Mouse (Mus musculus): ENCODE data around the gene 4930507D05Rik. TPM values are rescaled to one million over a fixed set of nuclear protein-coding genes. Genes with fewer than 3 reads are reported as not detected.
"Not testable (repeated sequence)": the region's sequence is repeated elsewhere in the genome, so short reads cannot be mapped to it uniquely, and the experiment has no call there.

Gene 4930507D05Rik
- polyA plus RNA-seq, 1 experiment = not detected

DNA sequence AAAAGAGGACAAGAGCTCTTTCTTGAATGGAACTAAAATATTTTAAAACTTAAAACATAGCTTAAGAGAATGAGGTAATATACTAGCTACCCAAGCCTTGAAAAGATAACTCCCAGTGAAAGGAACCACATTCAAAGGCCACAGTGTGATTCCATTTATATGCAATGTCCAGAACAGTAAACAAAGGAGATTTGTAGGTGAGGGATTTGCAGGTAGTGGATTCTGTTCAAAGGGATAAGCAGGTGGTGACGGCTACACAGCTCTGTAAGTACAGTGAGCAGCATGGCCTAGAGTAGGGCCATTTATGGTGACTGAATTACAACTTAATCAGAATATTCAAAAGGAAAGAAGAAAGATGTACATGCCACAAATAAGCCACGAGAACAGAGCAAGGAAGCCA is 27.7 kb downstream of the 4930507D05Rik start:
- WGBS = 71% methylated on average over 2 of the region's 2 CpGs
- Histone ChIP-seq H3K4me1 (ENCODE audit: control insufficient read depth, insufficient read depth, insufficient read length) (no peaks in the 10 kb centered on the region), H3K27me3 (ENCODE audit: control insufficient read depth, insufficient read depth, low read length) (no peaks in the 10 kb centered on the region), H3K36me3 (ENCODE audit: control insufficient read depth, insufficient read depth, low read length) (peaks cover 10% of the 10 kb centered on the region), H3K27ac (ENCODE audit: insufficient read depth, low read length) (no peak overlapping the region), H3K4me3 (ENCODE audit: extremely low read depth, insufficient read depth, insufficient read length) (no peak overlapping the region)
- DNase-seq (ENCODE audit: low read depth in 1 of 2, low spot score in 2 of 2) = no peak
- no peak for TF ChIP-seq CTCF (IDR thresholded peaks at IDR 0.05; ENCODE audit: extremely low read depth, insufficient read depth, insufficient read length, insufficient replicate concordance)
- no peak for TF ChIP-seq POLR2A (IDR thresholded peaks at IDR 0.05; ENCODE audit: low read depth, low read length)

DNA sequence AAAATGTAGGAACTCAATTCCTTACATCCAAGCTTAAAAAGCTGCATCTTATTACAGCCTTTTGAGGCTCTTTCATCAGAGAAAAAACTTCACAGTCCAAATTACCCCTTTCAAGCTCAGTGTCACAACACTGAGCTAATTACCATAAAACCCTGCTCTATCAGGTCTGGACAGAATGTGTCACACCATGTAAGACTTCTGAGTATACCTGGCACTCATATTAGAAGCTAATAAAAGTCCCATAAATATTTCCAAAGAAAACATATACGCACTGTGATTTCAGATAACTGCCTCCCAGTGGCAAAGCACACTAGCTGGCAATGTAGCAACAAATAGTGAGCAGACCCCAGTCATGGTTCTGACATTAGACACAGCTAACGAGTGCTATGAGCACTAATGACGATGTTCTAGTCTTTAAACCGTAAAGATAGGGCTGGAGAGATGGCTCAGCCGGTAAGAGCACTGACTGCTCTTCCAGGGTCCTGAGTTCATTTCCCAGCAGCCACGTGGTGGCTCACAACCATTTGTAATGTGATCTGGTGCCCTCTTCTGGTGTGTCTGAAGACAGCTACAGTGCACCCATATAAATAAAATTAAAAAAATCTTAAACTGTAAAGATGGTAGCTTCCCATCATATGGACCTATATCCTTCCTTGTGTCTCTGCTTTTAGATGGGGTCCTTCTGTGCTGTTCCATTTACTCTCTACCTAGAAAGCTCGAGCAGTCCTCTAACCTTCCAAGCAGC is 32.0 kb downstream of the 4930507D05Rik start:
- Histone ChIP-seq H3K27me3 (ENCODE audit: control insufficient read depth, insufficient read depth, low read length) (no peaks in the 10 kb centered on the region), H3K36me3 (ENCODE audit: control insufficient read depth, insufficient read depth, low read length) (peaks cover 6% of the 10 kb centered on the region), H3K4me3 (ENCODE audit: extremely low read depth, insufficient read depth, insufficient read length) (no peak overlapping the region), H3K27ac (ENCODE audit: insufficient read depth, low read length) (no peak overlapping the region), H3K4me1 (ENCODE audit: control insufficient read depth, insufficient read depth, insufficient read length) (no peaks in the 10 kb centered on the region)
- TF ChIP-seq POLR2A (IDR thresholded peaks at IDR 0.05; ENCODE audit: low read depth, low read length) = no peak
- no peak for TF ChIP-seq CTCF (IDR thresholded peaks at IDR 0.05; ENCODE audit: extremely low read depth, insufficient read depth, insufficient read length, insufficient replicate concordance)
- no peak for DNase-seq (ENCODE audit: low read depth in 1 of 2, low spot score in 2 of 2)
- WGBS = 84% methylated on average over 7 of the region's 7 CpGs

DNA sequence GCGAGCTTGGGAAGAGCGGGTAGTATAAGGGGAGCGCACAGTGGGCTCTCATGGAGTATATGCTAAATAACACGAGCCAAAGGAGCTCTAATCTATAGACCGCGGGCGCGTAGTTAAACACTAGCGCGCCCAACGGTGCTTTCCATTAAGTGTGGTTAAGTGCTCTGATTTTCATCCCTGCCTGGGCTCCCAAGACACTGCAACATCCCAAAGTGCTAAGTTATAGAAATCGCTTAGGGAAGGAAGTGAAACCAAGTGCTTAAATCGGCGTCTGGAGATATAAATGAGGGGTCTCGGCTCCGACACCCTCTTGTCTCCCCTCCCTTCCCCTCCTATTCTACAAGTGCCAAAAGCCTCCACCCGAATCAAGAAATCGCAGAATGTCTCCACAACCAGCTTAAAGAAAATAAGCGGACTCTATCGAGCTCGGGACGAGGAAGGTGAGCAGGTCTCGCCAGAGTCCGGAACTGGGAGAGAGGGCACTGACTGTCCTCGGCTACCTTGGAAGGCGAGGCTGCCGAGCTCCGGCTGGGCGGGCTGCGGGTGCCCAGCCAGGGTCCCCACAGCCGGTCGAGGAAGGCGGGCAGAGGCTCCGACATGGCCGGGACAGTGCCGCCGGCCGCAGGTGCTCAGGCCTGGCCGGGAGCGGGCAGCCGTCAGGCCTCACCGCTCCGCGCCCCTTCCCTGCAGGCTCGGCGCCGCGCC is 36.7 kb downstream of the 4930507D05Rik start:
- DNase-seq (ENCODE audit: low read depth in 1 of 2, low spot score in 2 of 2) = no peak
- no peak for TF ChIP-seq POLR2A (IDR thresholded peaks at IDR 0.05; ENCODE audit: low read depth, low read length)
- no peak for TF ChIP-seq CTCF (IDR thresholded peaks at IDR 0.05; ENCODE audit: extremely low read depth, insufficient read depth, insufficient read length, insufficient replicate concordance)
- Histone ChIP-seq H3K4me1 (ENCODE audit: control insufficient read depth, insufficient read depth, insufficient read length) (peaks cover 2% of the 10 kb centered on the region; the same call in 1 of the 2 replicates), H3K4me3 (ENCODE audit: extremely low read depth, insufficient read depth, insufficient read length) (peak overlapping the region; percentile 69), H3K27ac (ENCODE audit: insufficient read depth, low read length) (peak overlapping the region; percentile 77), H3K36me3 (ENCODE audit: control insufficient read depth, insufficient read depth, low read length) (no peaks in the 10 kb centered on the region), H3K27me3 (ENCODE audit: control insufficient read depth, insufficient read depth, low read length) (no peaks in the 10 kb centered on the region)
- WGBS = under 1% methylated on average over 45 of the region's 48 CpGs

DNA sequence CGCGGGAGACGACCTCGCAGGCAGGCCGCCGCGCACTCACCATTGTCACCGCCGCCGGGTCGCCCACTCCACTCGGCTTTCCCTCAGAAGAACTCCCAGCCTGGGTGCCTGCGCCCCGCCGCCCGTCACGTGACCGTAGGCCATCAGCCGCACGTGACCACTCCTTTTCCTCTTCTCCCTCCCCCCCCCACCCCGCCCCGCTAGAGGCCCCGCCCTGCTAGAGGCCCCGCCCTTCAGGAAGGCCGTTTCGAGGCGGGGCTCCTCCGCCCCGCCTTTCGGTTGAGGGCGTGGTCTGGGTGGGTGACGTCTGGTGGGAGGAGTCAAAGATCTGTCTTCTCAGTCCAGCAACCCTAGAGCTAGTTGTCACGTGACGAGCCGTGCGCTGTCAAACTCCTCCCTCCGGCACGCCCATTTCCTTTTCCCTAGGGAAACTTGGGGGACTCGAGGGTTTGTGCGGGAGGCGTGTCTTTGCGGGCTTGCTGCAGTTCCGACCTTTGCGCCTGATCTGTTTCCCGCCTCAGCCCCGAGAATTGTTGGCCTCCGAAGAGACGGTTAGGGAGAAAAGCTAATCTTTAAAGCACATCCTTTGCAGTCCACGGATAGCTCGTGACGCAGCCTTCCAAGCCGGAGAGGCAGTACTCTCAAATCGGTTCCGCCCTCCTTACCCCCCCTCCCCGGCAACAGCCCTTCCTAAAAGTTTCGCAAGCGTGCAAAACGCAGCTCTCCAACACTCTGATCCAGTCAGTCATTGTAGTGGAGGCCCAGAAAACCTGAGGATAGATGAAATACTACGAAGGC is 37.5 kb downstream of the 4930507D05Rik start, which contains the start of gene Vps26a:
TSS of gene Vps26a (minus strand) at position 188 of the 798 bp plus-strand sequence.
- Histone ChIP-seq H3K27ac (ENCODE audit: insufficient read depth, low read length) (peak within 1 kb of the TSS; percentile 77), H3K27me3 (ENCODE audit: control insufficient read depth, insufficient read depth, low read length) (no peaks in the 10 kb centered on the region), H3K36me3 (ENCODE audit: control insufficient read depth, insufficient read depth, low read length) (no peaks in the 10 kb centered on the region), H3K4me1 (ENCODE audit: control insufficient read depth, insufficient read depth, insufficient read length) (peaks cover 2% of the 10 kb centered on the region; the same call in 1 of the 2 replicates), H3K4me3 (ENCODE audit: extremely low read depth, insufficient read depth, insufficient read length) (peak within 1 kb of the TSS; percentile 69)
- peak; percentile 95 to 98 for DNase-seq (ENCODE audit: low read depth in 1 of 2, low spot score in 2 of 2)
- under 1% methylated on average over 53 of the region's 59 CpGs for WGBS
- TF ChIP-seq POLR2A (IDR thresholded peaks at IDR 0.05; ENCODE audit: low read depth, low read length) = 0 out of 2 replicates have a peak, but pooled peaks have one; percentile 35
- no peak for TF ChIP-seq CTCF (IDR thresholded peaks at IDR 0.05; ENCODE audit: extremely low read depth, insufficient read depth, insufficient read length, insufficient replicate concordance)

DNA sequence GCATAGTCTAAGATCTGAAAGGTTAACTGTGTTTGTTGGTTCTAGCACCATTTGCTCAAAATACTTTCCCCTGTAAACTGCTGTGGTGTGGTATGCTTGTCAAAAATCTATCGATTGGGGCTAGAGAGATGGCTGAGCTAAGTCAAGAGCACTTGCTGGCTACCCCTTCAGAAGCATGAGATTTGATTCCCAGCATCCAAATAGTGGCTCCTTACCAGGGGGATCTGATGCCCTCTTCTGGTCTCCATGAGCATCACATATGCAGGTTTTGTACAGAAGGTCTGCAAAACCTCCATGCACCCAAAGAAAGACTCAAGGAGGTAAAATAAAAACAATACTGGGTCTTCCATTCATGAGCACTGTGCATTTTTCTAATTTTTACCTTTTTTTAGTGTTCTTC is 39.0 kb downstream of the 4930507D05Rik start:
- H3K4me1 ChIP-seq (ENCODE audit: control insufficient read depth, insufficient read depth, insufficient read length) = peaks cover 2% of the 10 kb centered on the region; the same call in 1 of the 2 replicates
- TF ChIP-seq POLR2A (IDR thresholded peaks at IDR 0.05; ENCODE audit: low read depth, low read length) (no peak), CTCF (IDR thresholded peaks at IDR 0.05; ENCODE audit: extremely low read depth, insufficient read depth, insufficient read length, insufficient replicate concordance) (peak; percentile 11; the same call in 1 of the 2 replicates)
- H3K36me3 ChIP-seq (ENCODE audit: control insufficient read depth, insufficient read depth, low read length) = peaks cover 3% of the 10 kb centered on the region; the same call in 1 of the 2 replicates
- no peak overlapping the region for H3K4me3 ChIP-seq (ENCODE audit: extremely low read depth, insufficient read depth, insufficient read length)
- no peak overlapping the region for H3K27ac ChIP-seq (ENCODE audit: insufficient read depth, low read length)
- no peak for DNase-seq (ENCODE audit: low read depth in 1 of 2, low spot score in 2 of 2)
- 30% methylated on average over 1 of the region's 1 CpGs for WGBS
- no peaks in the 10 kb centered on the region for H3K27me3 ChIP-seq (ENCODE audit: control insufficient read depth, insufficient read depth, low read length)

DNA sequence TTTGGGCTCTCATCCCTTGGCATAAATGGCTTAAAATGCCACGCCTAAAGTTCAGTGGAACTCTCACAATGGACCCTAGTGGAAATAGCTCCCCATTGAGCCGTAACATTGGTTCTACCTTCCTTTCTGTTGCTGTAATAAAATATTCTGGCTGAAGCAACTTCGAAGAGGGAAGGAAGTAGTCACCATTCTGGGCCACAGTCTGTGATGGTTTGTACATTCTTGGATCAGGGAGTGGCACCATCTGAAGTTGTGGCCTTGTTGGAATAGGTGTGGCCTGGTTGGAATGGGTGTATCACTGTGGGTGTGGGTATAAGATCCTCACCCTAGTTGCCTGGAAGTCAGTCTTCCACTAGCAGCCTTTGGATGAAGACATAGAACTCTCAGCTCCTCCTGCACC is 42.4 kb downstream of the 4930507D05Rik start:
- not testable (repeated sequence) for H3K27me3 ChIP-seq (ENCODE audit: control insufficient read depth, insufficient read depth, low read length); H3K4me3 ChIP-seq (ENCODE audit: extremely low read depth, insufficient read depth, insufficient read length); H3K27ac ChIP-seq (ENCODE audit: insufficient read depth, low read length); H3K4me1 ChIP-seq (ENCODE audit: control insufficient read depth, insufficient read depth, insufficient read length); DNase-seq (ENCODE audit: low read depth in 1 of 2, low spot score in 2 of 2)
- peaks cover 20% of the 10 kb centered on the region for H3K36me3 ChIP-seq (ENCODE audit: control insufficient read depth, insufficient read depth, low read length)
- 76% methylated on average over 3 of the region's 3 CpGs for WGBS
